Mouse (Mus musculus): ENCODE results near the gene Brpf3.

DNA sequence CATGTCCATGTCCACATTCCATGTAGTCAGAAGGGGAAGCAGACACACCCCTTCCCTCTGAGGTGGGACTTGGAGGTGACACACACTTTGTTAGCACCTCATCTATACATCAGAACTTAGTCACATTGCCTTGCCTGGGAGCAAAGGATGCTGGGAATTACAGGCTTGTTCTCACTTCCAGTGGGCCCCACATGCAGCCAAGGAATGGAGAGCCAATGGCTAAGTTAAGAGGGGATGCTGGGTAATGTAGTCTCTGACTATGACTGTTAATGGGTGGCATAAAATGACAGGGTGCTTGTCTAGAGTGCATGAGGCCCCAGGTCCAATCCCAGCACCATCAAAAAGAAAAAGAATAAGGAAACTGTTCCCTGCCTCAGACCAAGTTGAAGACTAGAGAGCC is 66.0 kb downstream of the Brpf3 start:
- TF ChIP-seq CTCF (IDR thresholded peaks at IDR 0.05; ENCODE audit: low read depth): no peak
- no peak for TF ChIP-seq EP300 (IDR thresholded peaks at IDR 0.05; ENCODE audit: low read depth)

Data from liver, embryonic 14.5 days (tissue).